Comparison of ENCODE assay signal across 8 mouse cellular contexts in the genomic region with DNA sequence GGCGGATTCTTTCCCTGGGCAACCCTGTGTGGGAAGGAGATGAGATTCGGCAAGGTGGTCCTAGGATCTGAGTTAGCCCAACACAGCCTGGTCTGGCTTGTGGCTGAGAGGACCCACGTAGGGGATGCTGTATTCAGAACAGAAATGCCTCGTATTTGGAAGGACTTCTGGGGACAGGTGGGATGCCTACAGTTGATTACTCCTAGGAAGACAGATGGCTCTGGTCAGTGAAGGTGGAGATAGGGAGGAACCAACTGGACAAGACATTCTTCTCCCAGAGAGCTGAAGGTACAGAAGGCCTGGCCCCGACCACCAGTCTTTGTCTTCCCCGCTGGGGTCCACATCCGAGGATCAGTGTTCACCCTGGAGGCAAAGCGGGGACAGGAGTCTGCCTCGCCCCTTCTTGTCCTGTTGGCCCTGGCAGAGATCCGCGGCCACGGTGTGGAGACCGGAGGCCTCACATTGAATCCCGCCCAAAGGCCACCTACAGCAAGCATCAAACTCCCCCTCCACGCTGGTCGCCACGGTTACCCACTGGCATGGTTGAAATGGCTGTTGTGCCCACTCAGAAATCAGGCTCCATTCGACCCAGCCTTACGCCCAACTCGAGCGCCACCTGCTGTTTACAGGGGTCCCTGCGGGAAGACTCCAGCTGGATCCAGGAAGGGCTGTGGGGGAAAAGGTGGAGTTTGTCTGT.
DNase-seq lines count a peak whose midpoint lies in the region; ATAC-seq and TF ChIP-seq lines count a peak whose summit lies in the region.

No protein-coding gene starts in this region.

- no peak overlapping the region for H3K9ac ChIP-seq in CH12.LX (ENCODE audit: insufficient read depth, low read depth)
- no peak overlapping the region; the same call in 1 of the 2 replicates for H3K9ac ChIP-seq in forebrain, embryonic 11.5 days (ENCODE audit: low read length)

- H3K4me3 ChIP-seq in CH12.LX (replicated peaks in 1 of 3; ENCODE audit: low read depth in 2 of 3, low read length in 2 of 3, poor library complexity in 1 of 3): no peak overlapping the region
- no peak overlapping the region for H3K4me3 ChIP-seq in forebrain, embryonic 11.5 days (ENCODE audit: low read depth, low read length)
- H3K4me3 ChIP-seq in lung, adult 2 months (replicated peaks; ENCODE audit: extremely low read depth, low read depth, low read length): no peak overlapping the region

- H3K36me3 ChIP-seq in CH12.LX (replicated peaks in 1 of 2; ENCODE audit: control insufficient read depth in 1 of 2, insufficient read depth in 1 of 2, low read length in 1 of 2): no peaks in the 10 kb centered on the region
- no peaks in the 10 kb centered on the region for H3K36me3 ChIP-seq in forebrain, embryonic 11.5 days (ENCODE audit: control insufficient read depth, insufficient read depth, low read length)

- TF ChIP-seq EP300 in CH12.LX (IDR thresholded peaks at IDR 0.05; ENCODE audit: low read length): no peak

- in situ Hi-C loops in CH12.LX (cut with MboI; ENCODE audit: low pct_ligation_motif_present, low pct_unique_long_range_greater_than_20kb, low sequenced_read_pairs): loop anchor here (10.0 to 25.0 kb wide), 4 partner anchors 124 to 989 kb away; no protein-coding TSS in a partner anchor

- H3K27ac ChIP-seq in CH12.LX (ENCODE audit: insufficient read depth, low read depth): no peak overlapping the region
- H3K27ac ChIP-seq in forebrain, embryonic 11.5 days (ENCODE audit: low read depth, low read length): no peak overlapping the region

- DNase-seq in CH12.LX (ENCODE audit: extremely low read depth): peak; percentile 50
- peak; percentile 31 for DNase-seq in c-Kit-positive CD71-negative TER-119-negative erythroid progenitor cells, embryonic 14.5 days (ENCODE audit: low read depth)
- peak; percentile 88 for DNase-seq in forebrain, embryonic 11.5 days (ENCODE audit: low spot score)
- peak; percentile 66 to 84 for DNase-seq in heart, postnatal 14 days
- DNase-seq in large intestine, adult 2 months (ENCODE audit: low read depth, low spot score): peak; percentile 21
- peak; percentile 65 for DNase-seq in lung, adult 2 months
- DNase-seq in testis, postnatal 14 days (ENCODE audit: low spot score): peak; percentile 48

- TF ChIP-seq POLR2A in CH12.LX (IDR thresholded peaks at IDR 0.05; ENCODE audit: low read depth, low read length): no peak
- no peak for TF ChIP-seq POLR2A in lung, adult 2 months (IDR thresholded peaks at IDR 0.05; ENCODE audit: borderline replicate concordance, extremely low read depth, low read depth, low read length)

- H3K4me2 ChIP-seq in CH12.LX (ENCODE audit: insufficient read depth, low read depth, poor library complexity, severe bottlenecking): no peak overlapping the region
- peak overlapping the region; percentile 44 for H3K4me2 ChIP-seq in forebrain, embryonic 11.5 days (ENCODE audit: low read depth, low read length, severe bottlenecking)

- H3K9me3 ChIP-seq in CH12.LX (replicated peaks; ENCODE audit: low read length): no peaks in the 10 kb centered on the region
- no peaks in the 10 kb centered on the region for H3K9me3 ChIP-seq in forebrain, embryonic 11.5 days (ENCODE audit: control insufficient read depth, low read length)

- peak; percentile 74 for ATAC-seq in forebrain, embryonic 11.5 days (replicated peaks; ENCODE audit: low FRiP score)
- 0 out of 2 replicates have a peak, but pooled peaks have one; percentile 19 for ATAC-seq in neutrophil, adult 5-6 weeks (ENCODE audit: extremely low read depth, insufficient number of reproducible peaks, low FRiP score, poor library complexity, severe bottlenecking)

- peaks cover 3 to 4% of the 10 kb centered on the region in 2 experiments; a peak in 1 of 4 replicates for H3K4me1 ChIP-seq in CH12.LX (ENCODE audit: control insufficient read depth in 1 of 2, insufficient read depth in 2 of 2)
- no peaks in the 10 kb centered on the region; the same call in 1 of the 2 replicates for H3K4me1 ChIP-seq in forebrain, embryonic 11.5 days (replicated peaks; ENCODE audit: control insufficient read depth, insufficient read depth, low read length)
- H3K4me1 ChIP-seq in lung, adult 2 months (ENCODE audit: control insufficient read depth, insufficient read depth, low read length): no peaks in the 10 kb centered on the region

- dilution Hi-C loops in CH12.LX (cut with MboI; ENCODE audit: extremely low pct_ligation_motif_present, extremely low pct_unique_long_range_greater_than_20kb, low sequenced_read_pairs): no loop called here

- peak; percentile 69 for TF ChIP-seq RAD21 in CH12.LX (IDR thresholded peaks at IDR 0.05; ENCODE audit: low read depth, low read length)

- peak; percentile 35 to 83; a peak in 3 of 4 replicates for TF ChIP-seq CTCF in CH12.LX (conservative IDR thresholded peaks at IDR 0.05 in 1 of 2, IDR thresholded peaks at IDR 0.05 in 1 of 2; ENCODE audit: low read depth in 2 of 2, low read length in 2 of 2)
- peak; percentile 69 for TF ChIP-seq CTCF in lung, adult 2 months (IDR thresholded peaks at IDR 0.05; ENCODE audit: insufficient read depth, low read length)

- intact Hi-C loops in heart, postnatal 14 days (cut with DNase I): loop anchor here (5.0 to 10.0 kb wide), 4 partner anchors 514 to 1096 kb away; no protein-coding TSS in a partner anchor

- 28% methylated on average over 22 of the region's 22 CpGs for WGBS in forebrain, embryonic 11.5 days
- 37% methylated on average over 22 of the region's 22 CpGs for WGBS in large intestine, adult 2 months
- WGBS in lung, adult 2 months: 37% methylated on average over 22 of the region's 22 CpGs

- no peaks in the 10 kb centered on the region for H3K79me2 ChIP-seq in CH12.LX (replicated peaks; ENCODE audit: control insufficient read depth, extremely low read depth, insufficient read depth, poor library complexity, severe bottlenecking)

- no peaks in the 10 kb centered on the region for H3K27me3 ChIP-seq in CH12.LX (replicated peaks)
- H3K27me3 ChIP-seq in forebrain, embryonic 11.5 days (ENCODE audit: control insufficient read depth, insufficient read depth, low read length): no peaks in the 10 kb centered on the region

TF ChIP-seq in CH12.LX, 34 proteins besides CTCF, POLR2A, EP300 and RAD21:
- TF ChIP-seq ELF1 (IDR thresholded peaks at IDR 0.05; ENCODE audit: low read depth, low read length) (peak; percentile 33; the same call in 1 of the 2 replicates), SMC3 (IDR thresholded peaks at IDR 0.05; ENCODE audit: low read depth, low read length) (peak; percentile 83), MXI1 (IDR thresholded peaks at IDR 0.05; ENCODE audit: low read depth, low read length) (no peak)

Comparison
In these comparisons a context has a peak if more than half of its experiments do, and no peak if none do; other contexts are left out.
1. DNase-seq: peak in every context shown above with its lines; median percentile 88 in forebrain, embryonic 11.5 days; 75 in heart, postnatal 14 days; 65 in lung, adult 2 months; 50 in CH12.LX; 48 in testis, postnatal 14 days; 31 in c-Kit-positive CD71-negative TER-119-negative erythroid progenitor cells, embryonic 14.5 days; 21 in large intestine, adult 2 months.